In the genomic region with DNA sequence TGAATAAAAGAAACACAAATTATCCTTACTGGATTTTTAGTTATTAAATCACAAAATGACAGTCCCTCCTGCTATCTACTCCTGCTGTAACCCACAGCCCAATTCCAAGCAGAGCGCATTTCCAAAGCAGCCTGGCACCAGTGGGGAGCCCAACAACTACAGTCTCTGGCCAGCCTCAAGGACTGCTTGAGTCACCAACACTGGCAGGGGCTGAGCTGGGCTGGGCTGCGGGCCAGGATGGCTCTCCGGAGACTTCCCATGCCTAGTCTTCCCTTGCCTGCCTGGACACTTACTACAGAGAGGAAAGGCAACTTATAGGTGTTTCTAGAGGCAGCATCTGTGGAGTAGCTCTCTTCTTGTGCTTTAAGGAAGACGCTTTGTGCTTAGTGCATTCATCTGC, we compare ENCODE assay signal across 9 mouse cellular contexts. TPM values are rescaled to one million over a fixed set of nuclear protein-coding genes. Genes with fewer than 3 reads are reported as not detected.
DNase-seq lines count a peak whose midpoint lies in the region; ATAC-seq and TF ChIP-seq lines count a peak whose summit lies in the region.
"Had no signal": no experiment of that assay in that cellular context is flagged by ENCODE, and none has a peak within 500 bp of the region (broad histone marks: within the 10 kb centered on the region; RNA-seq: fewer than 3 reads in every experiment).

No protein-coding gene starts in this region.

- peaks cover 40% of the 10 kb centered on the region for H3K36me3 ChIP-seq in neural tube, embryonic 15.5 days

- H3K27me3 ChIP-seq in neural tube, embryonic 15.5 days (replicated peaks), result no peaks in the 10 kb centered on the region
- H3K27me3 ChIP-seq: heart, embryonic 13.5 days; lung, embryonic 15.5 days had no signal

- H3K27ac ChIP-seq in layer of hippocampus, adult 2 months, result 0 out of 2 replicates have a peak overlapping the region, but pooled peaks have one; percentile 4
- H3K27ac ChIP-seq in neural tube, embryonic 15.5 days (replicated peaks), result no peak overlapping the region
- H3K27ac ChIP-seq: heart, embryonic 13.5 days; lung, embryonic 15.5 days had no signal

- H3K4me1 ChIP-seq in neural tube, embryonic 15.5 days, result 0 out of 2 replicates have a peak, but pooled peaks cover 2% of the 10 kb centered on the region

- no peak for ATAC-seq in neural tube, embryonic 15.5 days (ENCODE audit: low FRiP score)

- no peaks in the 10 kb centered on the region for H3K9me3 ChIP-seq in neural tube, embryonic 15.5 days (replicated peaks)
- H3K9me3 ChIP-seq: heart, embryonic 13.5 days; lung, embryonic 15.5 days had no signal

- DNase-seq in 3T3-L1 (ENCODE audit: low read depth, low spot score) (peak; percentile 90), NIH3T3 (ENCODE audit: low read depth) (peak; percentile 87)
- peak; percentile 97 to 98 for DNase-seq in cerebellum, postnatal 25 days
- peak; percentile 61 to 65 for DNase-seq in layer of hippocampus, adult 2 months (ENCODE audit: low spot score in 2 of 2)
- DNase-seq in right cerebral cortex, postnatal 14 days, result peak; percentile 64
- DNase-seq in urinary bladder, postnatal 25 days (ENCODE audit: low spot score), result no peak

- H3K4me2 ChIP-seq in neural tube, embryonic 15.5 days, result no peak overlapping the region
- H3K4me2 ChIP-seq: heart, embryonic 13.5 days; lung, embryonic 15.5 days had no signal

- H3K4me3 ChIP-seq in layer of hippocampus, adult 2 months, result no peak overlapping the region
- H3K4me3 ChIP-seq in neural tube, embryonic 15.5 days (replicated peaks), result no peak overlapping the region
- H3K4me3 ChIP-seq: heart, embryonic 13.5 days; lung, embryonic 15.5 days had no signal

- H3K9ac ChIP-seq in neural tube, embryonic 15.5 days (replicated peaks), result no peak overlapping the region
- H3K9ac ChIP-seq: heart, embryonic 13.5 days; lung, embryonic 15.5 days had no signal

- WGBS in neural tube, embryonic 15.5 days, result 76% methylated on average over 4 of the region's 4 CpGs

- no peak for TF ChIP-seq CTCF in layer of hippocampus, adult 2 months (conservative IDR thresholded peaks at IDR 0.05)

RNA-seq across cellular contexts. Expression of gene Ppp2r1b, which starts 48.6 kb away (rescaled TPM):
- total RNA-seq in layer of hippocampus, adult 2 months (2021), result 10 to 100 TPM; 14.9 to 18.1 TPM
- polyA plus RNA-seq in neural tube, embryonic 15.5 days (2015; fragmentation: Nextera tagmentation; extraction: Ambion mirVana), result 43.8 and 50.8 TPM in 2 replicates
